Mouse (Mus musculus): ENCODE results near the gene Sccpdh.

GRCm38 (mm10) chr1:179668013-179668805 lies at the start of gene Sccpdh:
- no peak for TF ChIP-seq CTCF (conservative IDR thresholded peaks at IDR 0.05; ENCODE audit: insufficient read depth, insufficient read length, low read depth, low read length)
- no peak for TF ChIP-seq POLR2A (IDR thresholded peaks at IDR 0.05; ENCODE audit: low read depth, low read length)
